Mouse (Mus musculus): ENCODE data around the gene Sh3bp5. TPM values are rescaled to one million over a fixed set of nuclear protein-coding genes. Genes with fewer than 3 reads are reported as not detected.

The Sh3bp5 gene
- total and polyA plus RNA-seq, 3 experiments = 0.19 to 1.0 TPM; not detected in 1

DNA sequence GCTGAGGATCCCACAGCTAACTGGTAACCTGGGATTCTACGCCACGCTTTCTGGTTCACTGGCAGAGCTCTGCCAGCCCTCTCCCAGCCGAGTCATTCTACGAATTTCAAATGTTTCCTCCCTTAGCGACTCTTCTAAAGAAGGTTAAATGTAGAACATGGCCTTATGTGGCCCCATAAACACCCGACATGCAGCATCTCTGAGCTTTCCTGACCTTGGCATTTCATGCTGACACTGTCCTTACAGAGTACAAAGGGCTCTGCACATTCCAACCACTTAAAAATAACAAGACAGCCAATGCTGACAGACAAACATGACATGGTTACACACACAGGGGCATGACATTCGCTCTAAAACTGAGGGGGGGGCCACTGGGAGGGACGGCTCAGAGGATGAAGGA is 27.2 kb downstream of the Sh3bp5 start:
- no peak overlapping the region for H3K4me3 ChIP-seq (ENCODE audit: control insufficient read depth in 1 of 2, insufficient read depth in 1 of 2, low read depth in 2 of 2, low read length in 2 of 2)
- H3K9ac ChIP-seq (ENCODE audit: control insufficient read depth, low read depth, low read length, poor library complexity, severe bottlenecking) = no peak overlapping the region
- H3K4me1 ChIP-seq (ENCODE audit: control insufficient read depth in 1 of 2, insufficient read depth in 2 of 2, low read length in 2 of 2) = peaks cover 2 to 6% of the 10 kb centered on the region in 2 experiments; a peak in 3 of 4 replicates
- peaks cover 0 to 7% of the 10 kb centered on the region in 2 experiments; a peak in 2 of 4 replicates for H3K36me3 ChIP-seq (ENCODE audit: control insufficient read depth in 1 of 2, insufficient read depth in 2 of 2, low read length in 2 of 2)
- no peak overlapping the region for H3K27ac ChIP-seq (ENCODE audit: control insufficient read depth, low read depth, low read length)
- H3K27me3 ChIP-seq (ENCODE audit: control insufficient read depth in 1 of 2, insufficient read depth in 2 of 2, low read length in 2 of 2) = no peaks in the 10 kb centered on the region
- TF ChIP-seq MYB (IDR thresholded peaks at IDR 0.05; ENCODE audit: low read depth, low read length) (no peak), RAD21 (IDR thresholded peaks at IDR 0.05; ENCODE audit: low read depth, low read length) (no peak), SMC3 (IDR thresholded peaks at IDR 0.05; ENCODE audit: low read depth, low read length) (no peak), TCF12 (IDR thresholded peaks at IDR 0.05; ENCODE audit: low read depth, low read length) (no peak), MYC (IDR thresholded peaks at IDR 0.05; ENCODE audit: low read depth, low read length) (no peak), ZNF384 (IDR thresholded peaks at IDR 0.05; ENCODE audit: low read depth, low read length) (no peak), SIN3A (IDR thresholded peaks at IDR 0.05; ENCODE audit: low read length) (no peak), USF1 (IDR thresholded peaks at IDR 0.05; ENCODE audit: low read depth, low read length) (no peak), TBP (IDR thresholded peaks at IDR 0.05; ENCODE audit: low read depth, low read length) (no peak), MXI1 (IDR thresholded peaks at IDR 0.05; ENCODE audit: low read depth, low read length) (no peak), MAX (IDR thresholded peaks at IDR 0.05; ENCODE audit: low read length) (no peak), TAL1 (IDR thresholded peaks at IDR 0.05; ENCODE audit: low read length) (no peak), MEF2A (IDR thresholded peaks at IDR 0.05; ENCODE audit: extremely low read depth, insufficient replicate concordance, low read depth, low read length, poor library complexity, severe bottlenecking) (no peak)
- no peaks in the 10 kb centered on the region for H3K9me3 ChIP-seq (replicated peaks; ENCODE audit: insufficient read depth, low read length)
- no peaks in the 10 kb centered on the region for H3K79me2 ChIP-seq (ENCODE audit: control insufficient read depth, insufficient read depth, low read length, poor library complexity)
- DNase-seq (ENCODE audit: low read depth, low spot score) = no peak

DNA sequence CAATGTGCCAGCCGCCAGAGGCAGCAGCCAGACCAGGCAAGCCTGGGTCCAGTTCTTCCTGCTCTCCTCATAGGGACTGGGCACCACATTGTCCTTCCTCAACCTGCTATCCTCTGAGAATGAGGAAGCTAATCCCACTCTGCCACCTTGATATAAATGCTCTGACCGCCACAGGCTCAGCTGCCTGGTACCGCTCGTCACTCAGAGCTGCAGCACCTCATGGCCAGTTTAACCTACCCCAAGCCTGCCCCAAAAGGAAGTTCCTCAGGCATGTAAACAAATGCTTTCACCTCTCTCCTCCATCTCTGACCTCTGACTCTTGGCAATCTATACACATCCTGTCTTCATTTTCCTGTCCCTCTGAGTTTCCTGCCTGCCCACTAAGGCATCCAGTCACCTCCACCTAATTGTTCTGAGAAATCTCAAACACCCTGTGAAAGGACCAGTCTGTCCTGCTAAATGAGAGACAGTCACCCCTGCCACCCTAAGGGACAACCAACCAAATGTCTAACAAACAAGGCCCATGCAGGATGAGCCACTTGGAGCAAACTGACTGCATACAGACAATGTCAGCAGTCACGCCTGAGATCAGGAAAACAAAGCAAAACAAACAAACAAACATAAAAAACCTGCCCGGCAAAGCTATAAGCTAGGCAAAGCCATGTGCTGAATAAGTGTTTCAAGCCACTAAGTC is 27.8 kb downstream of the Sh3bp5 start:
- no peak overlapping the region for H3K27ac ChIP-seq (ENCODE audit: control insufficient read depth, low read depth, low read length)
- no peaks in the 10 kb centered on the region for H3K79me2 ChIP-seq (ENCODE audit: control insufficient read depth, insufficient read depth, low read length, poor library complexity)
- H3K4me1 ChIP-seq (ENCODE audit: control insufficient read depth in 1 of 2, insufficient read depth in 2 of 2, low read length in 2 of 2) = peaks cover 4 to 10% of the 10 kb centered on the region in 2 experiments
- H3K36me3 ChIP-seq (ENCODE audit: control insufficient read depth in 1 of 2, insufficient read depth in 2 of 2, low read length in 2 of 2) = peaks cover 0 to 11% of the 10 kb centered on the region in 2 experiments; a peak in 2 of 4 replicates
- no peaks in the 10 kb centered on the region for H3K27me3 ChIP-seq (ENCODE audit: control insufficient read depth in 1 of 2, insufficient read depth in 2 of 2, low read length in 2 of 2)
- no peak overlapping the region for H3K9ac ChIP-seq (ENCODE audit: control insufficient read depth, low read depth, low read length, poor library complexity, severe bottlenecking)
- no peaks in the 10 kb centered on the region for H3K9me3 ChIP-seq (replicated peaks; ENCODE audit: insufficient read depth, low read length)
- no peak for TF ChIP-seq E2F4 (IDR thresholded peaks at IDR 0.05; ENCODE audit: borderline replicate concordance, low read depth, low read length)
- TF ChIP-seq CHD1 (IDR thresholded peaks at IDR 0.05; ENCODE audit: low read depth, low read length) = no peak
- TF ChIP-seq TAL1 (IDR thresholded peaks at IDR 0.05; ENCODE audit: low read length) = no peak
- no peak for TF ChIP-seq SMC3 (IDR thresholded peaks at IDR 0.05; ENCODE audit: low read depth, low read length)
- no peak for TF ChIP-seq MXI1 (IDR thresholded peaks at IDR 0.05; ENCODE audit: low read depth, low read length)
- TF ChIP-seq CHD2 (IDR thresholded peaks at IDR 0.05; ENCODE audit: low read length) = no peak
- TF ChIP-seq ZKSCAN1 (IDR thresholded peaks at IDR 0.05; ENCODE audit: low read depth, low read length) = no peak
- no peak for TF ChIP-seq RCOR1 (IDR thresholded peaks at IDR 0.05; ENCODE audit: low read depth, low read length)
- no peak for TF ChIP-seq JUND (IDR thresholded peaks at IDR 0.05; ENCODE audit: low read depth, low read length)
- no peak for DNase-seq (ENCODE audit: low read depth, low spot score)
- no peak overlapping the region for H3K4me3 ChIP-seq (ENCODE audit: control insufficient read depth in 1 of 2, insufficient read depth in 1 of 2, low read depth in 2 of 2, low read length in 2 of 2)

Measured in MEL (cell line).